Mouse (Mus musculus) liver, embryonic 14.5 days (tissue): Measurements from ENCODE around the gene Trpv4. TPM values are rescaled to one million over a fixed set of nuclear protein-coding genes. Genes with fewer than 3 reads are reported as not detected.

Experiments used
- ATAC-seq: fragments of 200-750 bp; cut with Nextera tagmentation; 2 replicates; pipeline ENCODE4 v1.8.0; 2017; ENCODE audit warnings: moderate number of reproducible peaks, mild to moderate bottlenecking, moderate library complexity; ENCODE audit not compliant: insufficient read depth
- DNase-seq, 3 experiments: peaks; one replicate each; pipeline ENCODE4 v3.0.0-alpha.2; 2012 to 2013; ENCODE audit warnings: low read depth in 3 of 3, low spot score in 3 of 3
- H3K27ac ChIP-seq: fragments of 300-500 bp; sonication (generic); 2 replicates; pipeline ENCODE4 v1.5.1; 2014; ENCODE audit warnings: moderate library complexity, mild to moderate bottlenecking, control low read depth, inconsistent platforms
- H3K27me3 ChIP-seq: fragments of 300-500 bp; sonication (generic); 2 replicates; pipeline ENCODE4 v1.6.1; 2014; ENCODE audit warnings: mild to moderate bottlenecking, low read length, moderate library complexity; ENCODE audit not compliant: control insufficient read depth, insufficient read depth
- H3K36me3 ChIP-seq: fragments of 300-500 bp; sonication (generic); replicated peaks from 2 replicates; pipeline ENCODE4 v1.6.1; 2014; ENCODE audit warnings: low read depth; ENCODE audit not compliant: control insufficient read depth, insufficient read depth
- H3K4me1 ChIP-seq, 2 experiments: fragments of 200-500 bp in 1 of 2; fragments of 300-500 bp in 1 of 2; sonication (generic) in 1 of 2; replicated peaks; 2 replicates each; pipeline ENCODE4 v1.6.1; 2012 to 2014; ENCODE audit warnings: antibody characterized with exemption in 1 of 2, inconsistent platforms in 1 of 2, low read length in 1 of 2; ENCODE audit not compliant: control insufficient read depth in 2 of 2, insufficient read depth in 2 of 2
- H3K4me2 ChIP-seq: fragments of 300-500 bp; sonication (generic); 2 replicates; pipeline ENCODE4 v1.6.1; 2014; ENCODE audit warnings: low read depth, mild to moderate bottlenecking, control low read depth, moderate library complexity
- H3K4me3 ChIP-seq, 2 experiments: fragments of 200-500 bp in 1 of 2; fragments of 300-500 bp in 1 of 2; sonication (generic) in 1 of 2; 2 replicates each; pipeline ENCODE4 v1.5.1; 2012 to 2014; ENCODE audit warnings: low read depth in 2 of 2, low read length in 2 of 2, mild to moderate bottlenecking in 2 of 2, control low read depth in 1 of 2, inconsistent platforms in 1 of 2, moderate library complexity in 1 of 2; ENCODE audit not compliant: insufficient read depth in 1 of 2
- H3K9ac ChIP-seq: fragments of 300-500 bp; sonication (generic); replicated peaks from 2 replicates; pipeline ENCODE4 v1.6.1; 2014; ENCODE audit warnings: mild to moderate bottlenecking, control low read depth, moderate library complexity
- H3K9me3 ChIP-seq: fragments of 300-500 bp; sonication (generic); 2 replicates; pipeline ENCODE4 v1.6.1; 2016; ENCODE audit warnings: low read length, mixed read lengths; ENCODE audit not compliant: control insufficient read depth
- CTCF ChIP-seq: IDR thresholded peaks from 2 replicates; pipeline ENCODE4 v1.5.1; 2016; ENCODE audit warnings: antibody characterized with exemption, low read depth, control low read depth
- EP300 ChIP-seq: IDR thresholded peaks from 2 replicates; pipeline ENCODE4 v1.6.1; 2016; ENCODE audit warnings: antibody characterized with exemption, low read depth
- WGBS: fragments of 180-500 bp; shearing (Covaris S2); extraction: QIAGEN DNeasy Blood & Tissue Kit; methylation state at CpG from one replicate; pipeline ENCODE4 v1.1.7; 2014; ENCODE audit not compliant: insufficient replicate concordance; 5-methylcytosine and 5-hydroxymethylcytosine counted together
- polyA plus RNA-seq, 2 experiments: library from polyadenylated mRNA; depleted of rRNA in 1 of 2; stranded (reverse) in 1 of 2; unstranded in 1 of 2; fragments of >200 nt; fragmentation: Nextera tagmentation in 1 of 2; extraction: Ambion mirVana in 1 of 2; gene quantifications; 2 replicates each; pipeline versions ENCODE4 v1.2.1 to v1.2.3; 2012 to 2014

Gene Trpv4
- polyA plus RNA-seq, 2 experiments = 0.14 to 0.22 TPM

GRCm38 (mm10) chr5:114575986-114576605 is 82.1 kb downstream of the Trpv4 start:
- Histone ChIP-seq H3K4me2 (no peak overlapping the region), H3K27ac (no peak overlapping the region), H3K9ac (no peak overlapping the region), H3K27me3 (peaks cover 13% of the 10 kb centered on the region), H3K4me3 (no peak overlapping the region), H3K9me3 (no peaks in the 10 kb centered on the region), H3K4me1 (no peaks in the 10 kb centered on the region; a peak in 2 of 4 replicates), H3K36me3 (no peaks in the 10 kb centered on the region)
- ATAC-seq (no peak), DNase-seq (no peak)
- 78% methylated on average over 16 of the region's 16 CpGs for WGBS
- TF ChIP-seq EP300 = no peak
- TF ChIP-seq CTCF = no peak

DNA sequence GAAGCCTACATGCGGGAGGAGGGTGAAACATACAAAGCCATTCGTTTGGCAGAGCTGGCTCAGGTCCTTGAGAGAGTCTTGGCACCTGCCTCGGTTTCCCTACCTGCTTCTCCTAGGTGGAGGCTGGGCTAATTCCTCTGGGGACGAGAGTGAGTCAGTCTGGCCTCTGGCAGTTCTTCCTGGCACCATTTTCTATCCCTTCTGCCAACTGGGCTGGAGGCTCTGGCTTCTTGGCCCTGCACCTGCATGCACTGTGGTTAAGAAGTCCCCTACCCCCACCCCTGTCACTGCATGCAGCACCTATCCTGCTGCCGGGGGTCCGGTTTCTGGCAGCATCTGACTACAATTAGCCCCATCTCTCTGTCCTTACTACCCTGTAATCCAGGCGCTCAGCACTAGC is 82.7 kb downstream of the Trpv4 start:
- Histone ChIP-seq H3K4me3 (no peak overlapping the region), H3K4me2 (no peak overlapping the region), H3K27ac (no peak overlapping the region), H3K36me3 (no peaks in the 10 kb centered on the region), H3K9me3 (no peaks in the 10 kb centered on the region), H3K27me3 (peaks cover 18% of the 10 kb centered on the region), H3K4me1 (no peaks in the 10 kb centered on the region; a peak in 2 of 4 replicates), H3K9ac (no peak overlapping the region)
- no peak for TF ChIP-seq EP300
- TF ChIP-seq CTCF = no peak
- DNase-seq (no peak), ATAC-seq (no peak)
- 61% methylated on average over 7 of the region's 7 CpGs for WGBS

- H3K27me3 ChIP-seq = peaks cover 22% of the 10 kb centered on the region
- WGBS = 54% methylated on average over 11 of the region's 11 CpGs
- H3K4me3 ChIP-seq = no peak overlapping the region
- no peaks in the 10 kb centered on the region; a peak in 2 of 4 replicates for H3K4me1 ChIP-seq
- no peak overlapping the region for H3K9ac ChIP-seq
- no peak overlapping the region for H3K4me2 ChIP-seq
- no peaks in the 10 kb centered on the region for H3K36me3 ChIP-seq
- no peaks in the 10 kb centered on the region for H3K9me3 ChIP-seq
- ATAC-seq (no peak), DNase-seq (no peak)
- no peak overlapping the region for H3K27ac ChIP-seq
- TF ChIP-seq CTCF (no peak), EP300 (no peak)
Observed at GRCm38 (mm10) chr5:114575010-114575409, 83.2 kb downstream of the Trpv4 start.

DNA sequence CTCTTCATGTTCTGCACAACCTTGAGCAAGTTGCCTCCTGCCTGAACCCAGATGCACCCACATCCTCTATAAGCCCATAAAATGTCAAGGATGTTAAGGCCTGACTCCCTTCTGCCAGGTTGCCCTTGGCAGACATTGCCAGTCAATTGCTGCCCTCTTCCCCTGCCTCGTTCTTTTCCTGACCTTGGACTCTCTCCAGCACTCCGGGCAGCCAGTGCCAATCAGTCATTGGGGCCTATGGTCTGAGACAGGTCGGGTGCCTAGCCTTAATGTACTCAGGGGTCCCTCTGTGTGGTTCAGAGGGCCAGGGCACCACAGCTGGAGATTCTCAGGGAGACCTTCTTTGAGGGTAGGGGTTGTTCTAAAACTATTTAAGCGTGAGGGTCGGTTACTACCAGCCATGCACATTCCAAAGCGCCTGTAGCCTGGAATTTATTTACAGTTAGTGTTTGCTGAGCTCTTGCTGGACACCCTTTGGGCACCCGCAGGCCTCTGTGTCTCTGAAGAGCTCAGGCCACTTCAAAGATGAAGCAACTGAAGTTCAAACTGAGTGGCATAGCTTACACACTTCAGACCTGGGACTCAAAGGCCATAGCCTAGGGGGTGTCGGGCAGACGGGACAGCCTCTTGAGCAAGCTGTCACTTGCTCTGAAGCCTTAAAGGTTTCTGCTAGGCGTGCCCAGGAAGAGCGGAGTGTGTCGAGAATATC is 84.1 kb downstream of the Trpv4 start:
- no peak overlapping the region for H3K9ac ChIP-seq
- H3K27me3 ChIP-seq = peaks cover 30% of the 10 kb centered on the region
- H3K36me3 ChIP-seq = no peaks in the 10 kb centered on the region
- DNase-seq (no peak), ATAC-seq (no peak)
- H3K4me2 ChIP-seq = no peak overlapping the region
- no peak overlapping the region for H3K27ac ChIP-seq
- 52% methylated on average over 12 of the region's 12 CpGs for WGBS
- no peak overlapping the region for H3K4me3 ChIP-seq
- no peak for TF ChIP-seq EP300
- TF ChIP-seq CTCF = no peak
- H3K9me3 ChIP-seq = no peaks in the 10 kb centered on the region
- no peaks in the 10 kb centered on the region; a peak in 2 of 4 replicates for H3K4me1 ChIP-seq

DNA sequence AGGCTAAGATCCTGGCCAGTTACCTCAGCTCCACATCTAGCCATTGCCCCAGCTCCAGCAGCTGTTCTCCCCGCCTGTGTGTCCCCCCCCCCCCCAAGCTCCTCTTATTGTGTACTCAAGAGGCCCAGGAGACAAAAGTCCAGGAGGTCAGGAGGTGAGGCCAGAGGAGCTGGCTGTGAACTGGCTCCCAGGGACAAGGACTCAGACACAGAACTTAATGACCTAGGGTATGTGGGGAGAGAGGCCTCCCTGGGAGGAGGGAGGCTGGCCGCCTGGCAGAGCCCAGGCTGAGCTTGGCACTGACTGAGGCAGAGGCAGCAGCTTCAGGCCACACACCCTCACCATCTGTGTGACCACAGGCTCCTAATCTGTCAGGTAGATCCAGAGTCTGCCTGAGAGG is 85.2 kb downstream of the Trpv4 start:
- H3K4me2 ChIP-seq = no peak overlapping the region
- 51% methylated on average over 2 of the region's 2 CpGs for WGBS
- no peak overlapping the region for H3K27ac ChIP-seq
- no peaks in the 10 kb centered on the region; a peak in 2 of 4 replicates for H3K4me1 ChIP-seq
- DNase-seq (no peak), ATAC-seq (peak; percentile 17; the same call in 1 of the 2 replicates)
- peaks cover 41% of the 10 kb centered on the region for H3K27me3 ChIP-seq
- no peak overlapping the region for H3K9ac ChIP-seq
- no peaks in the 10 kb centered on the region for H3K9me3 ChIP-seq
- TF ChIP-seq EP300 (no peak), CTCF (no peak)
- H3K4me3 ChIP-seq = no peak overlapping the region
- H3K36me3 ChIP-seq = no peaks in the 10 kb centered on the region

Other genes with a start within 250 kb of the Trpv4 start
- gene Mmab, start 214.4 kb downstream of the Trpv4 start, polyA plus RNA-seq (2012; rRNA removed) = 7.1 and 7.2 TPM in 2 replicates
- gene Mmab, start 214.4 kb downstream of the Trpv4 start, polyA plus RNA-seq (2014; fragmentation: Nextera tagmentation; extraction: Ambion mirVana) = 9.1 and 9.5 TPM in 2 replicates
- gene Mvk, start 214.2 kb downstream of the Trpv4 start, polyA plus RNA-seq (2012; rRNA removed) = 20.2 and 21.6 TPM in 2 replicates
- gene Mvk, start 214.2 kb downstream of the Trpv4 start, polyA plus RNA-seq (2014; fragmentation: Nextera tagmentation; extraction: Ambion mirVana) = 30.9 and 32.6 TPM in 2 replicates
- 0.63 and 0.71 TPM in 2 replicates for gene Fam222a, start 90.4 kb downstream of the Trpv4 start, polyA plus RNA-seq (2012; rRNA removed)
- gene Fam222a, start 90.4 kb downstream of the Trpv4 start, polyA plus RNA-seq (2014; fragmentation: Nextera tagmentation; extraction: Ambion mirVana) = 0.44 and 0.56 TPM in 2 replicates
- 18.4 and 18.5 TPM in 2 replicates for gene Gltp, start 32.6 kb upstream of the Trpv4 start, polyA plus RNA-seq (2012; rRNA removed)
- 25.4 and 33.0 TPM in 2 replicates for gene Gltp, start 32.6 kb upstream of the Trpv4 start, polyA plus RNA-seq (2014; fragmentation: Nextera tagmentation; extraction: Ambion mirVana)
- 5.6 and 7.8 TPM in 2 replicates for gene Tchp, start 49.3 kb upstream of the Trpv4 start, polyA plus RNA-seq (2012; rRNA removed)
- 1.9 and 2.2 TPM in 2 replicates for gene Tchp, start 49.3 kb upstream of the Trpv4 start, polyA plus RNA-seq (2014; fragmentation: Nextera tagmentation; extraction: Ambion mirVana)
- 29.9 and 38.6 TPM in 2 replicates for gene Ankrd13a, start 116.3 kb upstream of the Trpv4 start, polyA plus RNA-seq (2012; rRNA removed)
- gene Ankrd13a, start 116.3 kb upstream of the Trpv4 start, polyA plus RNA-seq (2014; fragmentation: Nextera tagmentation; extraction: Ambion mirVana) = 46.6 and 59.1 TPM in 2 replicates
- 12.7 and 13.7 TPM in 2 replicates for gene Git2, start 117.1 kb upstream of the Trpv4 start, polyA plus RNA-seq (2012; rRNA removed)
- gene Git2, start 117.1 kb upstream of the Trpv4 start, polyA plus RNA-seq (2014; fragmentation: Nextera tagmentation; extraction: Ambion mirVana) = 12.1 and 12.7 TPM in 2 replicates
- gene 1500011B03Rik, start 165.0 kb upstream of the Trpv4 start, polyA plus RNA-seq (2012; rRNA removed) = 15.5 and 17.5 TPM in 2 replicates
- 31.9 and 36.0 TPM in 2 replicates for gene 1500011B03Rik, start 165.0 kb upstream of the Trpv4 start, polyA plus RNA-seq (2014; fragmentation: Nextera tagmentation; extraction: Ambion mirVana)
- gene 4930519G04Rik, start 195.2 kb upstream of the Trpv4 start, polyA plus RNA-seq (2012; rRNA removed) = not detected in 2 replicates
- gene 4930519G04Rik, start 195.2 kb upstream of the Trpv4 start, polyA plus RNA-seq (2014; fragmentation: Nextera tagmentation; extraction: Ambion mirVana) = not detected in 2 replicates
- not detected in 2 replicates for gene Gm9936, start 200.3 kb upstream of the Trpv4 start, polyA plus RNA-seq (2012; rRNA removed)
- gene Gm9936, start 200.3 kb upstream of the Trpv4 start, polyA plus RNA-seq (2014; fragmentation: Nextera tagmentation; extraction: Ambion mirVana) = not detected in 2 replicates
- gene Oasl2, start 238.5 kb upstream of the Trpv4 start, polyA plus RNA-seq (2012; rRNA removed) = 1.3 TPM in 2 replicates
- gene Oasl2, start 238.5 kb upstream of the Trpv4 start, polyA plus RNA-seq (2014; fragmentation: Nextera tagmentation; extraction: Ambion mirVana) = 2.0 and 2.1 TPM in 2 replicates